In genomic region chr4:136224240-136224559, GRCm38 (mm10) we compare ENCODE assay signal across 17 mouse cellular contexts. TPM values are rescaled to one million over a fixed set of nuclear protein-coding genes. Genes with fewer than 3 reads are reported as not detected.
DNase-seq lines count a peak whose midpoint lies in the region; ATAC-seq and TF ChIP-seq lines count a peak whose summit lies in the region.
"Had no signal": no experiment of that assay in that cellular context is flagged by ENCODE, and none has a peak within 500 bp of the region (broad histone marks: within the 10 kb centered on the region; RNA-seq: fewer than 3 reads in every experiment).

No protein-coding gene starts in this region.

- ATAC-seq in hindbrain, embryonic 11.5 days (ENCODE audit: low FRiP score) = no peak
- no peak; the same call in 1 of the 2 replicates for ATAC-seq in midbrain, embryonic 12.5 days (ENCODE audit: low FRiP score, low read depth)
- ATAC-seq: activated CD4-positive, CD25-positive, alpha-beta regulatory T cell, adult 4 months; CD4-positive, CD25-positive, alpha-beta regulatory T cell, adult 4 months; liver, embryonic 12.5 days had no signal

- H3K4me1 ChIP-seq in E14TG2a.4 (replicated peaks; ENCODE audit: low read depth, low read length) = peaks cover 77% of the 10 kb centered on the region
- H3K4me1 ChIP-seq in embryonic facial prominence, embryonic 10.5 days = peaks cover 44% of the 10 kb centered on the region
- H3K4me1 ChIP-seq in hindbrain, embryonic 11.5 days (replicated peaks; ENCODE audit: control insufficient read depth, insufficient read depth, low read length) = peaks cover 8% of the 10 kb centered on the region; the same call in 1 of the 2 replicates
- peaks cover 34% of the 10 kb centered on the region for H3K4me1 ChIP-seq in midbrain, embryonic 12.5 days
- H3K4me1 ChIP-seq in lung, adult 2 months (ENCODE audit: control insufficient read depth, insufficient read depth, low read length) = peaks cover 3% of the 10 kb centered on the region; the same call in 1 of the 2 replicates

- H3K9ac ChIP-seq in hindbrain, embryonic 11.5 days (ENCODE audit: low read depth, low read length) = 0 out of 2 replicates have a peak overlapping the region, but pooled peaks have one; percentile 11
- H3K9ac ChIP-seq in midbrain, embryonic 12.5 days (replicated peaks) = no peak overlapping the region
- H3K9ac ChIP-seq: heart, embryonic 12.5 days; liver, embryonic 12.5 days had no signal

- H3K27me3 ChIP-seq in E14TG2a.4 (ENCODE audit: insufficient read depth, low read length) = no peaks in the 10 kb centered on the region
- peaks cover 21% of the 10 kb centered on the region for H3K27me3 ChIP-seq in embryonic facial prominence, embryonic 10.5 days (replicated peaks; ENCODE audit: low read depth, poor library complexity, severe bottlenecking)
- peaks cover 11% of the 10 kb centered on the region; the same call in 1 of the 2 replicates for H3K27me3 ChIP-seq in hindbrain, embryonic 11.5 days (ENCODE audit: control insufficient read depth, insufficient read depth, low read length)
- H3K27me3 ChIP-seq in midbrain, embryonic 12.5 days = peaks cover 20% of the 10 kb centered on the region

- peak overlapping the region; percentile 5; the same call in 1 of the 2 replicates for H3K27ac ChIP-seq in embryonic facial prominence, embryonic 10.5 days (replicated peaks)
- peak overlapping the region; percentile 60 for H3K27ac ChIP-seq in hindbrain, embryonic 11.5 days (ENCODE audit: low read depth, low read length)
- peak overlapping the region; percentile 71 for H3K27ac ChIP-seq in midbrain, embryonic 12.5 days (replicated peaks)
- H3K27ac ChIP-seq: liver, embryonic 12.5 days had no signal

- H3K4me2 ChIP-seq in hindbrain, embryonic 11.5 days (replicated peaks; ENCODE audit: low read depth, low read length) = no peak overlapping the region
- H3K4me2 ChIP-seq in midbrain, embryonic 12.5 days (replicated peaks) = peak overlapping the region; percentile 15
- H3K4me2 ChIP-seq: heart, embryonic 12.5 days; liver, embryonic 12.5 days had no signal

- peak overlapping the region; percentile 60; the same call in 1 of the 2 replicates for H3K4me3 ChIP-seq in E14TG2a.4 (replicated peaks; ENCODE audit: low read length)
- H3K4me3 ChIP-seq in embryonic facial prominence, embryonic 10.5 days = no peak overlapping the region
- no peak overlapping the region for H3K4me3 ChIP-seq in hindbrain, embryonic 11.5 days (ENCODE audit: low read depth, low read length)
- H3K4me3 ChIP-seq in midbrain, embryonic 12.5 days = no peak overlapping the region
- no peak overlapping the region for H3K4me3 ChIP-seq in lung, adult 2 months (replicated peaks; ENCODE audit: extremely low read depth, low read depth, low read length)
- H3K4me3 ChIP-seq: erythroblast, embryonic 14.5 days; heart, embryonic 12.5 days; liver, embryonic 12.5 days had no signal

- H3K36me3 ChIP-seq in E14TG2a.4 (ENCODE audit: insufficient read depth, low read length) = peaks cover 13% of the 10 kb centered on the region
- no peaks in the 10 kb centered on the region for H3K36me3 ChIP-seq in embryonic facial prominence, embryonic 10.5 days (replicated peaks)
- H3K36me3 ChIP-seq in hindbrain, embryonic 11.5 days (ENCODE audit: control insufficient read depth, insufficient read depth, low read length) = no peaks in the 10 kb centered on the region
- H3K36me3 ChIP-seq in midbrain, embryonic 12.5 days = 0 out of 2 replicates have a peak, but pooled peaks cover under 1% of the 10 kb centered on the region
- H3K36me3 ChIP-seq: heart, embryonic 12.5 days; liver, embryonic 12.5 days had no signal

- no peak for TF ChIP-seq POLR2A in lung, adult 2 months (IDR thresholded peaks at IDR 0.05; ENCODE audit: borderline replicate concordance, extremely low read depth, low read depth, low read length)

- TF ChIP-seq CTCF in E14TG2a.4 (conservative IDR thresholded peaks at IDR 0.05; ENCODE audit: low read length) = no peak
- no peak for TF ChIP-seq CTCF in lung, adult 2 months (IDR thresholded peaks at IDR 0.05; ENCODE audit: insufficient read depth, low read length)

- 59% methylated on average over 5 of the region's 5 CpGs for WGBS in embryonic facial prominence, embryonic 10.5 days
- WGBS in hindbrain, embryonic 11.5 days = 60% methylated on average over 4 of the region's 5 CpGs
- 48% methylated on average over 4 of the region's 5 CpGs for whole genome bisulfite sequencing in midbrain, embryonic 12.5 days
- 51% methylated on average over 5 of the region's 5 CpGs for WGBS in lung, adult 2 months

- DNase-seq in embryonic facial prominence, embryonic 10.5 days (ENCODE audit: low spot score) = no peak
- DNase-seq in hindbrain, embryonic 11.5 days (ENCODE audit: low spot score) = no peak
- no peak for DNase-seq in heart, adult 9 months (ENCODE audit: low spot score in 2 of 2)
- no peak for DNase-seq in frontal cortex, postnatal 36 days (ENCODE audit: low spot score in 2 of 2)
- no peak for DNase-seq in heart, adult 11 months
- no peak for DNase-seq in lung, adult 2 months
- DNase-seq: cerebellum, adult 18-20 months; gastrocnemius, postnatal 10 days; kidney, adult 2 months; lung, postnatal 14 days had no signal

- no peaks in the 10 kb centered on the region for H3K9me3 ChIP-seq in E14TG2a.4 (ENCODE audit: low read length)
- H3K9me3 ChIP-seq in embryonic facial prominence, embryonic 10.5 days = no peaks in the 10 kb centered on the region
- no peaks in the 10 kb centered on the region for H3K9me3 ChIP-seq in hindbrain, embryonic 11.5 days (ENCODE audit: control insufficient read depth, low read length)
- H3K9me3 ChIP-seq in midbrain, embryonic 12.5 days = no peaks in the 10 kb centered on the region
- H3K9me3 ChIP-seq: heart, embryonic 12.5 days; liver, embryonic 12.5 days had no signal

RNA-seq across cellular contexts. Expression of gene Asap3, which starts 18.0 kb away (rescaled TPM):
- polyA plus RNA-seq in embryonic facial prominence, embryonic 10.5 days (2016; fragmentation: Nextera tagmentation; extraction: Ambion mirVana) = 4.2 and 5.3 TPM in 2 replicates
- polyA plus RNA-seq in hindbrain, embryonic 11.5 days (2014; fragmentation: Nextera tagmentation; extraction: Ambion mirVana) = 2.5 and 3.3 TPM in 2 replicates
- 8.2 and 8.9 TPM in 2 replicates for polyA plus RNA-seq in midbrain, embryonic 12.5 days (2016; fragmentation: Nextera tagmentation; extraction: Ambion mirVana)
- polyA plus RNA-seq in lung, adult 2 months (2012; rRNA removed) = 8.7 and 9.3 TPM in 2 replicates
- polyA plus RNA-seq: CD4-positive, CD25-positive, alpha-beta regulatory T cell, adult 4 months had no signal

RNA-seq across cellular contexts. Expression of gene Tcea3, which starts 23.3 kb away (rescaled TPM):
- 0.83 and 0.97 TPM in 2 replicates for polyA plus RNA-seq in embryonic facial prominence, embryonic 10.5 days (2016; fragmentation: Nextera tagmentation; extraction: Ambion mirVana)
- polyA plus RNA-seq in hindbrain, embryonic 11.5 days (2014; fragmentation: Nextera tagmentation; extraction: Ambion mirVana) = 3.1 and 5.2 TPM in 2 replicates
- polyA plus RNA-seq in midbrain, embryonic 12.5 days (2016; fragmentation: Nextera tagmentation; extraction: Ambion mirVana) = 2.3 and 3.5 TPM in 2 replicates
- 7.0 and 13.3 TPM in 2 replicates for polyA plus RNA-seq in lung, adult 2 months (2012; rRNA removed)
- polyA plus RNA-seq: erythroblast, embryonic 14.5 days had no signal

RNA-seq across cellular contexts. Expression of gene E2f2, which starts 52.0 kb away (rescaled TPM):
- polyA plus RNA-seq in embryonic facial prominence, embryonic 10.5 days (2016; fragmentation: Nextera tagmentation; extraction: Ambion mirVana) = 6.2 TPM in 2 replicates
- 5.5 and 6.2 TPM in 2 replicates for polyA plus RNA-seq in hindbrain, embryonic 11.5 days (2014; fragmentation: Nextera tagmentation; extraction: Ambion mirVana)
- polyA plus RNA-seq in midbrain, embryonic 12.5 days (2016; fragmentation: Nextera tagmentation; extraction: Ambion mirVana) = 10.0 and 10.7 TPM in 2 replicates
- polyA plus RNA-seq in lung, adult 2 months (2012; rRNA removed) = 8.9 and 11.2 TPM in 2 replicates

Comparison
In these comparisons a context has a peak if more than half of its experiments do, and no peak if none do; other contexts are left out.
1. H3K27ac ChIP-seq: peak in every context shown above with its lines; median percentile 71 in midbrain, embryonic 12.5 days; 60 in hindbrain, embryonic 11.5 days; 5 in embryonic facial prominence, embryonic 10.5 days.